Mouse (Mus musculus) hindlimb bud, embryonic 11.5 days (tissue): ENCODE measurements around the gene Prep.

Experiments
- DNase-seq: peaks from one replicate; pipeline ENCODE4 v3.0.0-alpha.2; 2012; ENCODE audit warnings: low read depth, low spot score; ENCODE audit errors: extremely low spot score

The Prep gene

DNA sequence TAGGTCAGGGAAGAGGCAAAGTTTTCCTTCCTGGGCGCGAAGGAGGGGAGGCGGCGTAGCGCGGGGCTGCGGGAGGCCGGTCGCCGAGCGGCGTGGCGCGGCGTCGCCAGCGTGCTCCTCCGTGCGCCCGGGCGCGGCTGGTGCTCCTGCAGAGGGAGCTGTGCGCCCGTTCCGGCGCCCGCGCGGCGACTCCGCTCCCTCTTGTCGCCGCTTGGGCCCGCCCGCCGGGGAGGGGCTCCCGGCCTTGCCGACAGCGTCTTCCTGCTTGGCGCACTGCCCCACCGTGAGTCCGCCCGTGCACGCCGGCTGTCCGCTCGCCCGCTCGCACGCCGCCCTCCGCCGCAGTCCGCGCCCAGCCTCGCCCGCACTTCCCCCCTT lies at the start of gene Prep:
TSS of gene Prep (plus strand) at position 273 of the 378 bp plus-strand sequence.
- DNase-seq: peak; percentile 31

DNA sequence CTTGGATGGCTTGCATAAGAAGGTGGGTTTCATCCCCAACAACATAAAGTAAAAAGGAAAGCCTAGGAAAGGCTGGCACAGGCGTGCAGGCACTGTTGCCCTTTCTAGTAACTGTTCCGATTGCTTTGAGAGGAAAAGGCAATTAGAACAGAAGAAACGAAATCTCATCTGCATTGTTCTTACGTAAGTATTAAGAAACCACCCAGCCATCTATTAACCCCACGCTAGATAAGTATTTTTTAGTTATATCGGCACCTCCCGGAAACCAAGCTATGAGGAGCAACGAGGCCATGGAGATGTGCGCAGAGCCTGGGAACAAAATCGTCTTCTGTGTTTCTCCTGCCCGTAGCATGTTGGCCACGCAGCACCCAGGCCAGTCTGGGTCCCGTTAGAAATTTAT lies 49.7 kb upstream of the Prep start:
- DNase-seq: no peak

DNA sequence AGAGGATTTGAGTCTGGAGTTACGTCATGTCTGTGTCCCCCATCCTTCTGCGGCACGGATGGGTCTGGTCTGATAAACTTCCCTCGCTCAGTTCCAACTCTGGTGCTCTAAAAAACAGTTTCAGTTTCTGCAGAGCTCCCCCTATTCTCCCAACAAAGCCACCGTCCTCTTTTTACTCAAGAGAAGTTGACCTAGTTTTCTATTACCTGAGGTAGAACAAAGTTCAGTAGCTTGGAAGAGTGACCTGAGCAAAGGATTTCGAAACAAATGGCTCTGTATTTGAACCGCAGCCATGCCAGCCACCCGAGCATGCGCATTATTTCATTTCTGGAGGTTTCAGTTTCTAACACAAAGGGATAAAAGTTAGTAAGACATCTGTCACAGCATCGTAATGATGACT lies 49.2 kb upstream of the Prep start:
- no peak for DNase-seq

DNA sequence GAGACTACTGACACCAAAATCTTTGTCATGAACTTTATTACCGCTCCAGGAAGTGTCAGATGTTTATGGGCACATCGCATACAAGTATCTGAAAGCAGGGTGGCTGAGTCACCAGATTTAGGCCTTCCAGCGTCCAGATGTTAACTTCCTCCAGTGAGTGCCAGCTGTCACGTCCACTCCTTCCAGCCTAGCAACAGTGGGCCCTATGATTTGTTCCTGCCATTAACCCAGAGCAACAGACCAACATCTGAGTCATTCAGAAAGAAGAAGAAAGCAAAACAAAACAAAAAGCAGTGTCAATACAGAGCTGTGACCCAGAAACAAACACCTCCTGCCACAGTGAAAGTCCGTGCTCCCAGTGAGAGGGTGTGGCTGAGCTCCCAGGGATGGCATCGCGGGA lies 47.6 kb upstream of the Prep start:
- DNase-seq: no peak

DNA sequence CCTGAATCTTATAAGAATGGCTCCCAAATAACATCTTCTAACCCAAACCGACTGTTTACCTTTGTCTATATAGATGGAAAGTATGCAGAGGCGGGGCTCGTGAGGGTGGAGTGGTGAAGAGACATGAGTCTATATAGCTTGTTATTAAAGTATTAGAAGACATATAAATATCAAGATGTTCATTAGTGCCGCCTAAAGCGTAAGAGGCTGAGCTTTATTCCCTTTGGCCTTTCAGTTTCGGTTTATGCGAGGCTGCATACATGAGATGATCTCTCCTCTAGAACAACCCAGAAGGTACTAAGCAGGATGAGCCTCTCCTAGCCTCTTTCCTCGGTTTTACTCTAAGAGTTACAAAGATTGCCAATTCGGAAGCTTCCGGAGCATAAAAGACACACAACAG lies 47.2 kb upstream of the Prep start:
- DNase-seq: no peak

DNA sequence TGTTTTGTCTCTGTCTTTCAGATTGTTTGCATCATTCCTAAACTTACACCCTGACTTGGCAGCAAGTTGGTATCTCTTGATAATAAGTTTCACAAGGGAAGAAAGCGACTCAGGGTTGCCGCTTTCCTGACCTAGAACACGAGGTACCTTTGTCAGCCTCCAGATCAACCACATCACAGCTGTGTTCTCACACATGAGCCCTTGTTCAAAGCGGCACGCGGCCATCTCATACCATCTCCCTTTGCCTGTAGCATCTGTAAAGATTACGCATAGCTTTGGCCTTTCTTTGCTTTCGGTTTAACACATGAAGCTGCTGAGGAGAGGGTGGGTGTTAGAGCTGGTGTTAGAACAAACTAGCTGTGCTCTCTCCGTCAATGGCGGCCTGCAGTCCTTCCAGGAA lies 46.7 kb upstream of the Prep start:
- DNase-seq: no peak

DNA sequence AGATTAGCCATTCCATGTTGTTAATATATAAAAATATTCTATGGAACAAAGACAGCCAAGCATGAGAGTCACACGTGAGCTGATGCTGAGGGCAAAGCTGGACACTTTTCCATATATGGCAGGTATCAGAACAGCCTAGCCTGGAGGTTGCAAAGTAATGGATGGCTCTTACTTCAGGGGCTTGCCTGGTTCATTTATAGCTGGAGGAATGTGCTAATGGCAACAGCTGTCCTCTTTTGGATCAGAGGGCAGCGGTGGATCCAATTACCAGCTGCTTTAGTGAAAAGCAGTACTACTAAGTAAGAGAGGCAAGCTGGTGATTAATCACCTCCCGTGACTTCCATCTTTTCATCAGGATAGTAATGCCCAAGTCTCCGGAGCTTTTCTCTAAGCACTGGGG lies 41.8 kb upstream of the Prep start:
- no peak for DNase-seq

DNA sequence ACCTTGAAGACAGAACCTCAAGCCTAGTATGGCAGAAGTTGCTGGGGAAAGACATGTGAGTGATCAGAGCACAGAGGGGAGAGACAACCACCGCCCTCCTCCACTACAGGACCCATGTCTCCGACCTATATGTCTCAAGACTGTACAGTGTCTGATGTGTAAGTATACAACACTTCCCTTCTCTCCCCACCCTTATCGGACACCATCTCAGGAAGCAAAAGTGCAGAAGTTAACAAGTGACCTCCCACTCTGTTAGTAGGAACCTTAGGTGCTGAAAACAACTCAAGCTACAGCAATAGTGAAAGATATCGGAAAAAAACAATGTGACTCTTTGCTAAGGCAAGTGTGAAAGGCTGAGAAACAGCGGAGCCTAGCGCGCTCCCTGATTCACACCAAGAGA lies 40.1 kb upstream of the Prep start:
- no peak for DNase-seq

DNA sequence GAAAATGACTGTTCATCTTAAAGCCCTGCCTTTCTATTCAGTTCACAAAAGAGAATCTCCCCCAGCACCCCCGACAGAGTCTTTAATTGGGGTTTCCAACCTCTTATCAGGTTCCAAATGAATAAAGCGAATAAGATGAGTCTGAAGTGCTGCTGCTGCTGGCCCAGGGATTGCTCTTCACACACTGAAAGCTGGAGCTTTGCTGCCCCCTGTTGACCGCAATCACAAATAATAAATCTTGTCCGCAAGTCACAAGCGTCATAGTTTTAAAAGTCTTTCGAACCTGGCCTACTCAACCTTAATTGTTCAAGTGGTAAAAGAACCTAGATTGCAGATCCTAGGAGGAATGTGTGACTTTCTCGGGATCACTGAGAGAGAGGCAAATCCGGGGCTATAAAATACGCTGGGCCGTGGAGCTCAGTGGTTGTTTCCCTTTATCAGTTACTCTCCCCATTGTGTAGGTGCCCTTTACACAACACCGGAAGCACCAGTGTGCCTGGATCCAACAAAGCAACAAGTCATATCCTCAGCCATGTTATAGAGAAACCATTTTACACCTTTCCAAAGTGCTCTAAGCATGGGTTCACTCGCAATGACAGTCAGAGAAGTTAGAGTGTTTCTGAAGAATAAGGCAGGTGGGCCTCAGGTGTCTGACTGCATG lies 21.6 kb upstream of the Prep start:
- peak; percentile 53 for DNase-seq

DNA sequence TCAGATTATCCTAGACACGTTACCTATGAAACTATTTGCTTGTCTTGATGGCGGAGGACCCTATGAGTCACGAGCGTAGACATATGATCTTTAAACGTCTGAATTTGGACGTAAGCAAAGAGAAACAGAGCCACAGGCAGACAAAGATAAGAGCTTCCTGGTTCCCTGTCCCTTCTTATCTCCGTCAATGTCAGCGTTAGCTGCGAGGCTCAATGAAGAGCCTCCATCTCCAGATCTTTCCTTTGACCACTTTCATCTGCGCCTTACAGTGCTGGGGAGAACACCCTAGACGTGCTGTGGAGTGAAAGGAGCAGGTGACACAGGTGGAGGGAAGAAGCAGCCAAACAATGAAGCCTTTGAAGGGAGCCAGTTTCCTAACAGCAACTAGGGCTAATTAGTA lies 18.8 kb upstream of the Prep start:
- no peak for DNase-seq

DNA sequence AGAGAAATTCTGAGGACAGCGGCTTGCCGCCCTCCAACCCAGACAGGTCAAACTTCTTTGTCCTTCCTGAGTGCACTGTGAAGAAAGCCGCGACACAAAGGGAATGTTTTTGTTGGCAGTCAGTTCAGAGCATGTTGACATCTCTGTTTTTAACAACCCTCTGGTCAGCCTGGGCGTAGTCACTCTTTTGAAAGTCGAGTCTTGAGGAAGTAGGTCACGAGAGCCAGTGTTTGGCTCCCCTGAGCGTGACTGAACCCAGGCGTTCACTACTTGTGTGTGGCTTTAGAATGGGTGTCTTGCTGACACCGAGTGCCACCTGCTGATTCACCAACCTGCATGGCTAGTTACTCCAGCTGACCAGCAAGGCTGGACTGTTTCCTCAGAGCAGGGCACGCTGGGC lies 18.4 kb upstream of the Prep start:
- DNase-seq: no peak

DNA sequence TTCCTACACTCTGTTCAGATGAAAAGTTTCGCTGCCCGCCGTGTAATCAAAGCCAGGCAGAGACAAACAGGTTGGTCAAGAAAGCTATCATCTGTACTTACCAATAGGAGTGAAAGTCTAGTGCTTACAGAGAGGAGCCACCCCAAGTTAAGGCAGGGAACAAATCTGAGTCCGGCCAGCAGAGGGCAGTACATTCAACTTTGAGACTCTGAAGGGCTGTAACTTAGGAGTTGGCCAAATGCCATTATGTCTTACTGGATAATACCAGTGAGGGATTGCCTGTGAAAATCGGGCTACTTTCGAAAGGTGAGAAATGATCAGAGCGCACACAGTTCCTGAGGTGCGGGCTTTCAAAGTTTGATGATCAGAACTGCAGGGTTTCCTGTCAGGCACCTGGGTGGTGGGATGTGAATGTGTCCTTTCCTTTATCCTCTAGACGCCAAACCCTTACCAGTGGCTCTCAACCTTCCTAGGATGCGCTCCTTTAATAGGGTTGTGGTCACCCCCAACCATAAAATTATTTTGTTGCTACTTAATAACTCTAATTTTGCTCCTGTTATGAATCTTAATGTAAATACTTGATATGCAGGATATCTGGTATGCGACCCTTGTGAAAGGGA lies 15.8 kb upstream of the Prep start:
- peak; percentile 60 for DNase-seq

DNA sequence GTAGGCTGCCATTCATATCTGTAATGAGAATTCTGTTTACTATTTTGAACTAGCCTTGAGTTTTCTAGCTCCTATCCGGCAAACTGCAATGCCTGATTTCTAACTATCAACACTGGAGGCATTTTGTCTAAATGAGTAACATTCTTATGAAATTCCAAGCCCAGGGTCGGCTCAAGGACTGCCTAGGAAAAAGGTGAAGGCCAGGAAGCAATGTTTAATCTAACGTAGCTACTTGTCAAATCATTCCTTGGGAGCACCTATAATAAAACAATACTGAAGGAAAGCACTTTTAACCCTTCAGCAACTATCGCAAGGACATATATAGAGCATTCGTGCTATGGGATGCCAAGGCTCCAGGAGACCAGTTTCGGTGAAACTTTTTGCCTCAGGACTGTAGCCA lies 8.6 kb upstream of the Prep start:
- DNase-seq: no peak

DNA sequence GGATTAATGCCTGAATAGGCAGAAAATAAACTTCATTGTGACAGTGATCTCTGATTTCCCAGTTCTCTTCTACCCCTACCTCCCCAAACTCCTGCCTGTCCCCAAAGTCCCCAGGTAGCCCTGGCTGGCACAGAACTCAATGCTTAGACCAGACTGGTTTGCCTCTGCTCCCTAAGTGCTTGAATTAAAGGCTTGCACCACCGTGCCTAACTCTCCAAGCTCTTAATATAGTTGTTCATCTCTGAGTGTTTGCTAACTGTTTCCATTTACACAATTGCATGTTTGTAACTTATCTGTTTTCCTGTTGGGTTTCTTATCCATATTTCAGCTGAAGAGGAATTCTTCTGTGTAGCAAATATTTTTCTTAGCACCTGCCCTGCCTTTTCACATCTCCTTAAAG lies 6.2 kb upstream of the Prep start:
- DNase-seq: no peak

DNA sequence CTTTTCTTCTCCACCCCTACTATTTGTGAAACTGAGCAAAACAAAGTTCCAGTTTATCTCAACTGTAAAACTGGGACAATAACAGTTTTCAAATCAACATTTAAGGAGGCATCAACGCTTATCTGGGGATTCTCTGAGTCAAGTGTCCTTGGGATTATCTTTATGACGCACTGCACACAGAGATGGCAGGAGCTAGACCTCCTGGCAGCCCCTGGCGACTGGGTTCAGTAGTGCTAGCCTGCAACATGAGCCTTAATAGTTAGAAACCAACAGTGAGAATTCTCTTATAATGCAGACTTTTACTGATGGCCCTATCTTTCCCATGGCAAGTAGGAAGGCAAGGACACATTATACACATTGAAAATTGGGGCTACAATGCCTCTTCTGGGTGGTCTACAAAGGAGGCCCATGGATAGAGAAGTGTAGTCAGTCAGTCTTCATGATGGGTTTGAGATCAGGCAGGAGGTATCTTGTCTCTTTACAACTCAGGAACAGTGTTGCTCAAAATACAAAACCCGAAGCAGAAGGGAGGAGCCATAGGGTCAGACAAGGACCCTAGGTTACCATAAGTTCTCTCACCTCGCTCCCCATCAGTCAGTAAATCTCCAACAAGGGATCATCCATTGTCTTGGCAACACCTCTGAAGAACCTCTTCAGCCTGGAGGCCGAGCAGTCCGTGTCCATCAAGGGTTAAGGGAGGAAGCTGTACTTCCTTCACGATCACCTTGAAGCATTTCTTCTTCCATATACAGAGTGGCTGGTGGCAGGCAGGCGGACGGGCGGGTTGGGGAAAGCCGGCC lies 672 bp upstream of the Prep start:
- no peak for DNase-seq

DNA sequence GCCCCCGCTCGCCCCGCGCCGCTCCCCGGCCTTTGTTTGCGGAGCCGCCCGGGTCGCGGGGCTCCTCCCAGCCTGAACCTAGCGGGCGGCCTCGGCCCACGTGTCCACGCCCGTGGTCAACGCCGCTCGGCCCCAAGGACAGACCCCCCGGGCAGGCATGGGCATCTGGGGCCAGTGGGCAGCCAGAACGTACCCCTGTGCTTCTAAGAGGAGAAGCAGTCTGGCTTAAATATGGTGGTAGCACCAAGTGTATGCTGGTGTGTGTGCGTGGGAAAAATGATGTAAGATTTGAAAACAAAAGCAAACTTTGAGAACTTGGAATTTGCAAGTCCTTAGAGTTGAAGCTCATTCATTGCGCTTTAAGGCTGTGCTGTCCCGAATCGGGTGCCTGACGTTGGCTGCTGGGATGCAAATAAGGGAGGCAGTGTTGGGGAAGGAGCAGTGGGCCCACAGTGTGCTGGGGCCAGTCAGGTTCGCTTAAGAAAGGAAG lies 478 bp downstream of the Prep start:
- DNase-seq: no peak

DNA sequence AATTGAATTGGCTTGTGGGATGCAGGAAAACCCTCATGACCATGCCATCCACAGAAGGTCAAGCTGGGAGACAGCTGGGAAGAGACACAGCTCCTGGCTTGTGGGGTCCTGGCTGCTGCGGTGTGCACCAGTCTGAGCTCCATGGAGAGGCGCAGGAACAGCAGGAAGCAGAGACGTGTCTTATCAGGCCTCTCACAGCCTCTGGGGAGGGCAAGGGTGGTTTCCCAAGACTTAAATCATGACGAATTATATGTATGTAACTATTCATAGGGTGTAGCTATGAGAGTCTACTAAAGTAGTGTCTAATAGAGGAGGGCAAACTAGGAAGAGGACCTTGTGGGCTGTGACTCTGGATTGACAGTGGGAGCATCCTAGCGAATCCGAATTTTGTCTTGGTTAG lies 2.6 kb downstream of the Prep start:
- DNase-seq: no peak

DNA sequence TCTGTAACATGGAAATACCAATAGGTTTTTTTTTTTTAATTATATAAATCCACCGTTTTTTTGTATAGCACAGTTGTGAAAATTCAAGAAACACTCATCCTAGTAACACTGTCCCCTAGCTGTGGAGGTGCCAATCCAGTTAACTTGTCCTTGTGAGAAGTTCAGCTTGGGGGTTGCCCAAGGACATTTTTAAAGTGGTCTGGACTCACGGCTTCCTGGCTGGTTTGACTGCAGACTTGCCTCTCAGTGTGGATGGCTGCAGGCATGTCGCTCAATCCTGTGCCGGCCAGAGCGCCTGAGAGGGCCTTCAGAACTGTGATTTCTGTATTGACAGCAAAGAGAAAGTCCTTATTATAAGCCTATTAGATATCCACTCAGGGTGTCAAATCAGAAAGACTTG lies 3.4 kb downstream of the Prep start:
- no peak for DNase-seq

DNA sequence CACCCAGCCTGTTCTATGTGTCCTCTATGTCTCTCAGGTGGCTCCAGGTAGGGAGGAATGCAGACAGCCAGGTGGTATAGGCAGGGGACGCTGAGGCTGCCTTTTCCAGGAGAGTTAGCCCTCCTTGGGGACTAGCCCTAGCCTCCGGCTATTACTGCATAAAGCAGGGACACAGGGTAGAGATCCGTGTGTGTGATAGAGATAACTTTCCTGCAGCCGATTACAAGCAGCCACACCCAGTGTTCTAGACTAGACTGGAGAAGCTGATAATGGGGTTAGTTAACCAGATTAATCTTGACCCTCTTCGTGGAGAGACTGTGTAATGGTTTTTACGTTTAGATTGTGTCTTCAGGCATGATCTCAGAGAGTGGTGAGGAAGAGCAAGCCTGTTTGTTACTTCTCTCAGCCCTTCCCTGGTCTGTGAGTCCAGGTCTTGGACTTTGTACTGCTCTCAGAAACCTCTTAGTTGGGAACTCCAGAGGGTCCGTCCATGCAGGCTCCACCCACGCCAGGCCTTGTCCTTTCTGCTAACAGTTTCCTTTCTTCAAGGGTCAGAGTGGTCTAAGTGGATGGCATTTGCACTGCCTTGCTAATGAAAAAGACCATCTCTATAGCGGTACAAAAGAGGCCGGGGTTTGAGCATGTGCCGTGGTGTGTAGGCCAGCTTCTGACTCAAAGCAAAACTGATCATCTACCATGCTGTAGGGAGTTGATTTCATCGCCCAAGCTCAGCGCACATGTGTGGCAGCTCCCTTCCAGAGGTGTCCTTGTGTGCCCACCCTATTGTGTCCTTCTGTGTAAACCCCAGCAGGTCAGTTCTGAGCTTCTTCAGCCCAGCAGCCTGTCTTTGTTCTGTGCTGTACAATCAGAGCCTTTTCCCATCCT lies 4.2 kb downstream of the Prep start:
- no peak for DNase-seq

DNA sequence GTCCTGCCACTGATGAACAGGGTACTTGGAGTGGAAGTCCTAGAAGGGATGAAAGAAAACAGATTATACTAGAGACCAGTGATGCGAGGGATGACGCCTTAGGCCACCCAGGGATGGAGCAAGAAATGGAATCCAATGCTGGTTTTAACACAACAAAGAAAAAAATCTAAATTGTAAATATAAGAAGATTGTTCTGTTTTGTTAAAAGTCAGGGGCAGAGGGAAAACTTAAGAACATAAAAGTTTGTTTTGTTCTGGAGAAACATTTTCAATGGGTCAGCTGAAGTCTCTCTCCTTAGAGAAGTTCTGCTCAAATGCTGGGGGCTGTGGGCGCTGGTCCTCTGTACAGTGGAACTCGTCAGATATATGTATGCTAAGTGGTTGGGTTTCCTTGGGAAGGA lies 5.3 kb downstream of the Prep start:
- no peak for DNase-seq

DNA sequence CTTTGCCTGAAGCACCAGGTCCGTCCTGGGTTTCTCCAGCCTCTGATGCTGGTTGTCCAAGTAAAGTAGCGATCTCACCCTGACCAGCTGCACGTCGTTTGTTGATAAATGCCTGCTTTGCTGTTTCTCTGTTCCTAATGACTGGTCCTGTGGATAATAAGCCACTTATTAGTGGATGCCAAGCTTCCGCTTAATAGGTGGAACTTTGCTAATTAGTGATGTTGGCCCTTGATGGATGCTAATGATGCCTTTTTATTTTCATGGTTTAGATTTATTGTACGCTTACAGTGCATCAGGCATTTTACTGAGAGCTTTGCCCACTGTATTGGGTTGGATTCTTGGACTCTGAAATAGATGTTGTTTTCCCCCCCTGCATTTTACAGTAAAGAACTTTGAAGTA lies 7.5 kb downstream of the Prep start:
- no peak for DNase-seq
